Mouse (Mus musculus): Measurements from ENCODE around the gene Lman2.

The Lman2 gene

GRCm38 (mm10) chr13:55362453-55363060, at the start of gene Lman2:
Lman2 (minus strand) TSS chr13:55362783.
- peak; percentile 83 for DNase-seq (ENCODE audit: low spot score)

- DNase-seq (ENCODE audit: low spot score) = no peak
Observed at GRCm38 (mm10) chr13:55411826-55412225, 49.2 kb upstream of the Lman2 start.

- no peak for DNase-seq (ENCODE audit: low spot score)
Observed at GRCm38 (mm10) chr13:55408546-55409120, 46.0 kb upstream of the Lman2 start.

- no peak for DNase-seq (ENCODE audit: low spot score)
Observed at GRCm38 (mm10) chr13:55407341-55407740, 44.8 kb upstream of the Lman2 start.

- DNase-seq (ENCODE audit: low spot score) = no peak
Observed at GRCm38 (mm10) chr13:55405783-55406390, 43.3 kb upstream of the Lman2 start.

GRCm38 (mm10) chr13:55404853-55405782, 42.5 kb upstream of the Lman2 start:
- peak; percentile 81 for DNase-seq (ENCODE audit: low spot score)

GRCm38 (mm10) chr13:55403935-55404852, 41.6 kb upstream of the Lman2 start:
- peak; percentile 19 for DNase-seq (ENCODE audit: low spot score)

- no peak for DNase-seq (ENCODE audit: low spot score)
Observed at GRCm38 (mm10) chr13:55403266-55403665, 40.7 kb upstream of the Lman2 start.

GRCm38 (mm10) chr13:55400039-55400346, 37.4 kb upstream of the Lman2 start:
- no peak for DNase-seq (ENCODE audit: low spot score)

GRCm38 (mm10) chr13:55399300-55400038, 36.9 kb upstream of the Lman2 start:
- no peak for DNase-seq (ENCODE audit: low spot score)

GRCm38 (mm10) chr13:55398088-55398487, 35.5 kb upstream of the Lman2 start, which contains the start of gene Slc34a1:
Slc34a1 (plus strand) TSS chr13:55398187.
- no peak for DNase-seq (ENCODE audit: low spot score)

GRCm38 (mm10) chr13:55392933-55393332, 30.4 kb upstream of the Lman2 start:
- no peak for DNase-seq (ENCODE audit: low spot score)

GRCm38 (mm10) chr13:55391626-55392029, 29.0 kb upstream of the Lman2 start:
- no peak for DNase-seq (ENCODE audit: low spot score)

- no peak for DNase-seq (ENCODE audit: low spot score)
Observed at GRCm38 (mm10) chr13:55390644-55391043, 28.1 kb upstream of the Lman2 start.

- DNase-seq (ENCODE audit: low spot score) = no peak
Observed at GRCm38 (mm10) chr13:55381790-55382189, 19.2 kb upstream of the Lman2 start.

GRCm38 (mm10) chr13:55378907-55379580, 16.5 kb upstream of the Lman2 start:
- DNase-seq (ENCODE audit: low spot score) = no peak

GRCm38 (mm10) chr13:55375877-55376276, 13.3 kb upstream of the Lman2 start:
- no peak for DNase-seq (ENCODE audit: low spot score)

- DNase-seq (ENCODE audit: low spot score) = no peak
Observed at GRCm38 (mm10) chr13:55374206-55374924, 11.8 kb upstream of the Lman2 start.

GRCm38 (mm10) chr13:55371740-55372139, 9.2 kb upstream of the Lman2 start:
- no peak for DNase-seq (ENCODE audit: low spot score)
